Mouse (Mus musculus) heart, postnatal 0 days (tissue): Measurements from ENCODE around the gene Pcca.

Experiments used
- CTCF ChIP-seq: IDR thresholded peaks from 2 replicates; pipeline ENCODE4 v1.5.1; 2016; ENCODE audit warnings: antibody characterized with exemption, control low read depth, low read depth
- EP300 ChIP-seq: IDR thresholded peaks from 2 replicates; pipeline ENCODE4 v1.6.1; 2016; ENCODE audit warnings: antibody characterized with exemption, low read depth

GRCm38 (mm10) chr14:122872612-122873011 is 338.5 kb downstream of the Pcca start:
- TF ChIP-seq CTCF (no peak), EP300 (no peak)
